Mouse (Mus musculus): ENCODE measurements around the gene Smcr8. TPM values are rescaled to one million over a fixed set of nuclear protein-coding genes. Genes with fewer than 3 reads are reported as not detected.

Gene Smcr8
- polyA plus RNA-seq, 1 experiment from 2014 or later = 7.9 TPM

- WGBS = 76% methylated on average over 2 of the region's 2 CpGs
- Histone ChIP-seq H3K36me3 (ENCODE audit: control insufficient read depth, insufficient read depth, low read length) (no peaks in the 10 kb centered on the region), H3K9ac (ENCODE audit: low read length) (no peak overlapping the region), H3K9me3 (replicated peaks; ENCODE audit: control insufficient read depth, low read length) (no peaks in the 10 kb centered on the region), H3K4me1 (ENCODE audit: control insufficient read depth, insufficient read depth, low read length) (no peaks in the 10 kb centered on the region), H3K27ac (ENCODE audit: low read depth, low read length) (no peak overlapping the region), H3K4me2 (ENCODE audit: low read length) (no peak overlapping the region), H3K4me3 (ENCODE audit: low read depth, low read length) (no peak overlapping the region), H3K27me3 (replicated peaks; ENCODE audit: control insufficient read depth, insufficient read depth, low read length) (no peaks in the 10 kb centered on the region)
- DNase-seq (ENCODE audit: low spot score) (no peak), ATAC-seq (no peak)
Measured at GRCm38 (mm10) chr11:60823771-60824170, 46.4 kb downstream of the Smcr8 start.

GRCm38 (mm10) chr11:60825191-60825590 lies 47.9 kb downstream of the Smcr8 start:
- no peak overlapping the region for H3K4me3 ChIP-seq (ENCODE audit: low read depth, low read length)
- 87% methylated on average over 3 of the region's 3 CpGs for WGBS
- ATAC-seq (no peak), DNase-seq (ENCODE audit: low spot score) (no peak)
- no peaks in the 10 kb centered on the region for H3K27me3 ChIP-seq (replicated peaks; ENCODE audit: control insufficient read depth, insufficient read depth, low read length)
- no peak overlapping the region for H3K27ac ChIP-seq (ENCODE audit: low read depth, low read length)
- no peak overlapping the region for H3K4me2 ChIP-seq (ENCODE audit: low read length)
- no peak overlapping the region for H3K9ac ChIP-seq (ENCODE audit: low read length)
- no peaks in the 10 kb centered on the region for H3K36me3 ChIP-seq (ENCODE audit: control insufficient read depth, insufficient read depth, low read length)
- H3K9me3 ChIP-seq (replicated peaks; ENCODE audit: control insufficient read depth, low read length) = no peaks in the 10 kb centered on the region
- no peaks in the 10 kb centered on the region for H3K4me1 ChIP-seq (ENCODE audit: control insufficient read depth, insufficient read depth, low read length)

GRCm38 (mm10) chr11:60826700-60827099 lies 49.4 kb downstream of the Smcr8 start:
- Histone ChIP-seq H3K9ac (ENCODE audit: low read length) (no peak overlapping the region), H3K9me3 (replicated peaks; ENCODE audit: control insufficient read depth, low read length) (no peaks in the 10 kb centered on the region), H3K4me3 (ENCODE audit: low read depth, low read length) (no peak overlapping the region), H3K36me3 (ENCODE audit: control insufficient read depth, insufficient read depth, low read length) (no peaks in the 10 kb centered on the region), H3K4me2 (ENCODE audit: low read length) (no peak overlapping the region), H3K27ac (ENCODE audit: low read depth, low read length) (no peak overlapping the region), H3K4me1 (ENCODE audit: control insufficient read depth, insufficient read depth, low read length) (peaks cover 5% of the 10 kb centered on the region; the same call in 1 of the 2 replicates), H3K27me3 (replicated peaks; ENCODE audit: control insufficient read depth, insufficient read depth, low read length) (no peaks in the 10 kb centered on the region)
- ATAC-seq (no peak), DNase-seq (ENCODE audit: low spot score) (no peak)
- whole genome bisulfite sequencing = 60% methylated on average over 1 of the region's 1 CpGs

GRCm38 (mm10) chr11:60827241-60827945 lies 50.1 kb downstream of the Smcr8 start:
- no peak overlapping the region for H3K4me3 ChIP-seq (ENCODE audit: low read depth, low read length)
- H3K27ac ChIP-seq (ENCODE audit: low read depth, low read length) = no peak overlapping the region
- H3K9ac ChIP-seq (ENCODE audit: low read length) = no peak overlapping the region
- ATAC-seq (no peak), DNase-seq (ENCODE audit: low spot score) (no peak)
- no peaks in the 10 kb centered on the region for H3K9me3 ChIP-seq (replicated peaks; ENCODE audit: control insufficient read depth, low read length)
- peaks cover 5% of the 10 kb centered on the region; the same call in 1 of the 2 replicates for H3K4me1 ChIP-seq (ENCODE audit: control insufficient read depth, insufficient read depth, low read length)
- 26% methylated on average over 4 of the region's 4 CpGs for WGBS
- no peaks in the 10 kb centered on the region for H3K36me3 ChIP-seq (ENCODE audit: control insufficient read depth, insufficient read depth, low read length)
- H3K27me3 ChIP-seq (replicated peaks; ENCODE audit: control insufficient read depth, insufficient read depth, low read length) = no peaks in the 10 kb centered on the region
- H3K4me2 ChIP-seq (ENCODE audit: low read length) = no peak overlapping the region

GRCm38 (mm10) chr11:60828903-60829302 lies 51.6 kb downstream of the Smcr8 start:
- DNase-seq (ENCODE audit: low spot score) = peak; percentile 13

GRCm38 (mm10) chr11:60830433-60831052 lies 53.2 kb downstream of the Smcr8 start, which contains the start of gene Dhrs7b:
Gene Dhrs7b, plus strand, starts transcription at chr11:60830631.
- H3K4me1 ChIP-seq (ENCODE audit: control insufficient read depth, insufficient read depth, low read length) = peaks cover 5% of the 10 kb centered on the region; the same call in 1 of the 2 replicates
- H3K27ac ChIP-seq (ENCODE audit: low read depth, low read length) = peak within 1 kb of the TSS; percentile 65
- ATAC-seq (peak; percentile 98), DNase-seq (ENCODE audit: low spot score) (peak; percentile 97)
- peak within 1 kb of the TSS; percentile 81 for H3K4me2 ChIP-seq (ENCODE audit: low read length)
- no peaks in the 10 kb centered on the region for H3K27me3 ChIP-seq (replicated peaks; ENCODE audit: control insufficient read depth, insufficient read depth, low read length)
- H3K9me3 ChIP-seq (replicated peaks; ENCODE audit: control insufficient read depth, low read length) = no peaks in the 10 kb centered on the region
- H3K4me3 ChIP-seq (ENCODE audit: low read depth, low read length) = peak within 1 kb of the TSS; percentile 66
- H3K9ac ChIP-seq (ENCODE audit: low read length) = peak within 1 kb of the TSS; percentile 81
- under 1% methylated on average over 34 of the region's 34 CpGs for WGBS
- H3K36me3 ChIP-seq (ENCODE audit: control insufficient read depth, insufficient read depth, low read length) = no peaks in the 10 kb centered on the region

More at GRCm38 (mm10) chr11:60828903-60829302, 51.6 kb downstream of the Smcr8 start:
- H3K9me3 ChIP-seq (replicated peaks; ENCODE audit: control insufficient read depth, low read length) = no peaks in the 10 kb centered on the region
- H3K4me2 ChIP-seq (ENCODE audit: low read length) = no peak overlapping the region
- H3K9ac ChIP-seq (ENCODE audit: low read length) = no peak overlapping the region
- no peaks in the 10 kb centered on the region for H3K27me3 ChIP-seq (replicated peaks; ENCODE audit: control insufficient read depth, insufficient read depth, low read length)
- H3K36me3 ChIP-seq (ENCODE audit: control insufficient read depth, insufficient read depth, low read length) = no peaks in the 10 kb centered on the region
- no peak overlapping the region for H3K4me3 ChIP-seq (ENCODE audit: low read depth, low read length)
- ATAC-seq = no peak
- no peak overlapping the region for H3K27ac ChIP-seq (ENCODE audit: low read depth, low read length)
- H3K4me1 ChIP-seq (ENCODE audit: control insufficient read depth, insufficient read depth, low read length) = peaks cover 5% of the 10 kb centered on the region; the same call in 1 of the 2 replicates
- 38% methylated on average over 2 of the region's 2 CpGs for WGBS

- H3K36me3 ChIP-seq (ENCODE audit: control insufficient read depth, insufficient read depth, low read length) = no peaks in the 10 kb centered on the region
- no peaks in the 10 kb centered on the region for H3K9me3 ChIP-seq (replicated peaks; ENCODE audit: control insufficient read depth, low read length)
- no peak overlapping the region for H3K4me3 ChIP-seq (ENCODE audit: low read depth, low read length)
- ATAC-seq = no peak
- no peak overlapping the region for H3K27ac ChIP-seq (ENCODE audit: low read depth, low read length)
- H3K27me3 ChIP-seq (replicated peaks; ENCODE audit: control insufficient read depth, insufficient read depth, low read length) = no peaks in the 10 kb centered on the region
- no peak overlapping the region for H3K9ac ChIP-seq (ENCODE audit: low read length)
- 94% methylated on average over 6 of the region's 6 CpGs for WGBS
- H3K4me2 ChIP-seq (ENCODE audit: low read length) = no peak overlapping the region
- DNase-seq (ENCODE audit: low spot score) = no peak
- H3K4me1 ChIP-seq (ENCODE audit: control insufficient read depth, insufficient read depth, low read length) = no peaks in the 10 kb centered on the region
Measured at GRCm38 (mm10) chr11:60836897-60837296, 59.6 kb downstream of the Smcr8 start.
